Mouse (Mus musculus) cerebral cortex, adult 2 months (tissue): ENCODE results near the gene Lrrc1.

ENCODE experiments used
- WGBS: fragments of 180-500 bp; shearing (Covaris S2); methylation state at CpG from one replicate; pipeline ENCODE4 v1.1.7; 2018; 5-methylcytosine and 5-hydroxymethylcytosine counted together

Lrrc1 gene

GRCm38 (mm10) chr9:77381565-77381964 lies 163.1 kb downstream of the Lrrc1 start:
- WGBS, result 5% methylated on average over 5 of the region's 5 CpGs
